Mouse (Mus musculus) heart, embryonic 14.5 days (tissue): ENCODE results near the gene Tinagl1. TPM values are rescaled to one million over a fixed set of nuclear protein-coding genes. Genes with fewer than 3 reads are reported as not detected.

Source experiments
- ATAC-seq: fragments of 200-750 bp; cut with Nextera tagmentation; 2 replicates; pipeline ENCODE4 v1.8.0; 2017; ENCODE audit warnings: low read depth, moderate TSS enrichment; ENCODE audit not compliant: insufficient number of reproducible peaks, insufficient read depth, low FRiP score
- H3K27ac ChIP-seq, 2 experiments: fragments of 200-500 bp in 1 of 2; fragments of 300-500 bp in 1 of 2; sonication (generic) in 1 of 2; replicated peaks in 1 of 2; 2 replicates each; pipeline ENCODE4 v1.5.1; 2012 to 2014; ENCODE audit warnings: low read depth in 2 of 2, low read length in 2 of 2, control low read depth in 1 of 2, mild to moderate bottlenecking in 1 of 2, mixed read lengths in 1 of 2; ENCODE audit not compliant: control insufficient read depth in 1 of 2, insufficient read depth in 1 of 2
- H3K27me3 ChIP-seq: fragments of 300-500 bp; sonication (generic); 2 replicates; pipeline ENCODE4 v1.6.1; 2014; ENCODE audit warnings: mild to moderate bottlenecking, low read length, control low read depth; ENCODE audit not compliant: control insufficient read depth, insufficient read depth
- H3K36me3 ChIP-seq: fragments of 300-500 bp; sonication (generic); 2 replicates; pipeline ENCODE4 v1.6.1; 2014; ENCODE audit warnings: mild to moderate bottlenecking, control low read depth, low read length, mixed read lengths; ENCODE audit not compliant: control insufficient read depth, insufficient read depth
- H3K4me1 ChIP-seq, 2 experiments: fragments of 200-500 bp in 1 of 2; fragments of 300-500 bp in 1 of 2; sonication (generic) in 1 of 2; 2 replicates each; pipeline ENCODE4 v1.6.1; 2012 to 2014; ENCODE audit warnings: low read length in 2 of 2, control low read depth in 1 of 2, mixed read lengths in 1 of 2; ENCODE audit not compliant: control insufficient read depth in 2 of 2, insufficient read depth in 2 of 2
- H3K4me2 ChIP-seq: fragments of 300-500 bp; sonication (generic); 2 replicates; pipeline ENCODE4 v1.6.1; 2014; ENCODE audit warnings: mild to moderate bottlenecking, low read length
- H3K4me3 ChIP-seq, 2 experiments: fragments of 200-500 bp in 1 of 2; fragments of 300-500 bp in 1 of 2; sonication (generic) in 1 of 2; 2 replicates each; pipeline ENCODE4 v1.5.1; 2012 to 2014; ENCODE audit warnings: low read length in 2 of 2, mild to moderate bottlenecking in 2 of 2, control low read depth in 1 of 2, low read depth in 1 of 2, moderate library complexity in 1 of 2; ENCODE audit not compliant: control insufficient read depth in 1 of 2, insufficient read depth in 1 of 2
- H3K9ac ChIP-seq: fragments of 300-500 bp; sonication (generic); 2 replicates; pipeline ENCODE4 v1.6.1; 2014; ENCODE audit warnings: mild to moderate bottlenecking, low read length
- H3K9me3 ChIP-seq: fragments of 300-500 bp; sonication (generic); 2 replicates; pipeline ENCODE4 v1.6.1; 2016; ENCODE audit warnings: low read length, control low read depth; ENCODE audit not compliant: control insufficient read depth
- WGBS: fragments of 180-500 bp; shearing (Covaris S2); extraction: QIAGEN DNeasy Blood & Tissue Kit; methylation state at CpG from one replicate; pipeline ENCODE4 v1.1.7; 2014; 5-methylcytosine and 5-hydroxymethylcytosine counted together
- polyA plus RNA-seq: library from polyadenylated mRNA; unstranded; fragments of >200 nt; fragmentation: Nextera tagmentation; extraction: Ambion mirVana; gene quantifications from 2 replicates; pipeline ENCODE4 v1.2.1, GENCODE M21; 2014

The Tinagl1 gene
- polyA plus RNA-seq, 1 experiment from 2014 or later: 34.4 TPM

- peaks cover 10% of the 10 kb centered on the region for H3K36me3 ChIP-seq
- ATAC-seq: no peak
- H3K4me2 ChIP-seq: peak overlapping the region; percentile 60; the same call in 1 of the 2 replicates
- H3K4me3 ChIP-seq: no peak overlapping the region
- peaks cover 50 to 73% of the 10 kb centered on the region in 2 experiments for H3K4me1 ChIP-seq
- no peaks in the 10 kb centered on the region for H3K9me3 ChIP-seq
- H3K27me3 ChIP-seq: no peaks in the 10 kb centered on the region
- 74% methylated on average over 6 of the region's 6 CpGs for whole genome bisulfite sequencing
- H3K27ac ChIP-seq: peak overlapping the region; percentile 19 to 81
- H3K9ac ChIP-seq: peak overlapping the region; percentile 71
Observed at GRCm38 (mm10) chr4:130164121-130164520, 10.8 kb downstream of the Tinagl1 start.

- H3K4me1 ChIP-seq: peaks cover 44 to 66% of the 10 kb centered on the region in 2 experiments
Observed at GRCm38 (mm10) chr4:130163391-130163861, 11.5 kb downstream of the Tinagl1 start.

GRCm38 (mm10) chr4:130161349-130161748, 13.6 kb downstream of the Tinagl1 start:
- no peaks in the 10 kb centered on the region for H3K9me3 ChIP-seq
- H3K27me3 ChIP-seq: no peaks in the 10 kb centered on the region
- 23% methylated on average over 4 of the region's 4 CpGs for WGBS
- H3K36me3 ChIP-seq: peaks cover 10% of the 10 kb centered on the region
- H3K4me3 ChIP-seq: no peak overlapping the region
- H3K4me1 ChIP-seq: peaks cover 26 to 45% of the 10 kb centered on the region in 2 experiments
- no peak overlapping the region for H3K4me2 ChIP-seq
- H3K9ac ChIP-seq: no peak overlapping the region
- peak overlapping the region in 1 of 2 experiments; percentile 45; a peak in 2 of 4 replicates for H3K27ac ChIP-seq
- no peak for ATAC-seq

More at GRCm38 (mm10) chr4:130163391-130163861, 11.5 kb downstream of the Tinagl1 start:
- Histone ChIP-seq H3K27ac (peak overlapping the region; percentile 19 to 81), H3K27me3 (no peaks in the 10 kb centered on the region), H3K36me3 (peaks cover 10% of the 10 kb centered on the region), H3K9me3 (no peaks in the 10 kb centered on the region), H3K9ac (peak overlapping the region; percentile 71), H3K4me2 (peak overlapping the region; percentile 60), H3K4me3 (peak overlapping the region; percentile 8 to 27)
- peak; percentile 32 for ATAC-seq
- 2% methylated on average over 20 of the region's 20 CpGs for WGBS

GRCm38 (mm10) chr4:130156812-130157371, 18.0 kb downstream of the Tinagl1 start:
- no peaks in the 10 kb centered on the region for H3K36me3 ChIP-seq
- no peaks in the 10 kb centered on the region for H3K9me3 ChIP-seq
- no peak overlapping the region for H3K4me2 ChIP-seq
- no peak for ATAC-seq
- peaks cover 5 to 13% of the 10 kb centered on the region in 2 experiments; a peak in 3 of 4 replicates for H3K4me1 ChIP-seq
- WGBS: 67% methylated on average over 12 of the region's 12 CpGs
- peaks cover 17% of the 10 kb centered on the region for H3K27me3 ChIP-seq
- no peak overlapping the region for H3K9ac ChIP-seq
- no peak overlapping the region for H3K27ac ChIP-seq
- H3K4me3 ChIP-seq: no peak overlapping the region

GRCm38 (mm10) chr4:130154250-130154649, 20.7 kb downstream of the Tinagl1 start:
- peaks cover 19% of the 10 kb centered on the region for H3K27me3 ChIP-seq
- H3K27ac ChIP-seq: no peak overlapping the region
- no peak overlapping the region for H3K9ac ChIP-seq
- H3K9me3 ChIP-seq: no peaks in the 10 kb centered on the region
- no peak overlapping the region for H3K4me3 ChIP-seq
- 74% methylated on average over 3 of the region's 3 CpGs for WGBS
- no peak for ATAC-seq
- H3K4me2 ChIP-seq: no peak overlapping the region
- no peaks in the 10 kb centered on the region for H3K4me1 ChIP-seq
- no peaks in the 10 kb centered on the region for H3K36me3 ChIP-seq

GRCm38 (mm10) chr4:130148405-130148804, 26.5 kb downstream of the Tinagl1 start:
- Histone ChIP-seq H3K36me3 (no peaks in the 10 kb centered on the region), H3K4me2 (no peak overlapping the region), H3K9me3 (peaks cover 7% of the 10 kb centered on the region; the same call in 1 of the 2 replicates), H3K4me3 (no peak overlapping the region), H3K4me1 (no peaks in the 10 kb centered on the region), H3K27me3 (peaks cover 15% of the 10 kb centered on the region), H3K9ac (no peak overlapping the region), H3K27ac (no peak overlapping the region)
- ATAC-seq: no peak
- WGBS: 76% methylated on average over 10 of the region's 10 CpGs

- 56% methylated on average over 3 of the region's 3 CpGs for WGBS
- Histone ChIP-seq H3K36me3 (no peaks in the 10 kb centered on the region), H3K9ac (no peak overlapping the region), H3K27ac (no peak overlapping the region), H3K4me1 (peaks cover 0 to 11% of the 10 kb centered on the region in 2 experiments; a peak in 3 of 4 replicates), H3K27me3 (peaks cover 43% of the 10 kb centered on the region), H3K9me3 (peaks cover 7% of the 10 kb centered on the region; the same call in 1 of the 2 replicates), H3K4me2 (no peak overlapping the region), H3K4me3 (no peak overlapping the region)
- ATAC-seq: no peak
Observed at GRCm38 (mm10) chr4:130141786-130142185, 33.1 kb downstream of the Tinagl1 start.
